Mouse (Mus musculus) MEL (cell line): ENCODE data around the gene Tent5b. TPM values are rescaled to one million over a fixed set of nuclear protein-coding genes. Genes with fewer than 3 reads are reported as not detected.

Experiments
- DNase-seq: peaks from one replicate; pipeline ENCODE4 v3.0.0; 2011; ENCODE audit warnings: low read depth, low spot score
- H3K27ac ChIP-seq: 2 replicates; pipeline ENCODE4 v1.5.1; 2012; ENCODE audit warnings: low read depth, mild to moderate bottlenecking, control low read depth, low read length, moderate library complexity; ENCODE audit not compliant: control insufficient read depth
- H3K27me3 ChIP-seq, 2 experiments: fragments of 150-350 bp in 1 of 2; sonication (generic) in 1 of 2; 2 replicates each; pipeline ENCODE4 v1.6.1; 2012; ENCODE audit warnings: low read length in 2 of 2, mild to moderate bottlenecking in 2 of 2, improper control_type of control experiment in 1 of 2, moderate library complexity in 1 of 2; ENCODE audit not compliant: insufficient read depth in 2 of 2, control insufficient read depth in 1 of 2
- H3K36me3 ChIP-seq, 2 experiments: 2 replicates each; pipeline ENCODE4 v1.6.1; 2012 to 2014; ENCODE audit warnings: low read length in 2 of 2, improper control_type of control experiment in 1 of 2, inconsistent platforms in 1 of 2, mild to moderate bottlenecking in 1 of 2; ENCODE audit not compliant: insufficient read depth in 2 of 2, control insufficient read depth in 1 of 2
- H3K4me1 ChIP-seq, 2 experiments: fragments of 150-350 bp in 1 of 2; sonication (generic) in 1 of 2; 2 replicates each; pipeline ENCODE4 v1.6.1; 2012; ENCODE audit warnings: low read length in 2 of 2, improper control_type of control experiment in 1 of 2, mild to moderate bottlenecking in 1 of 2; ENCODE audit not compliant: insufficient read depth in 2 of 2, control insufficient read depth in 1 of 2
- H3K4me3 ChIP-seq, 2 experiments: fragments of 150-350 bp in 1 of 2; sonication (generic) in 1 of 2; 2 replicates each; pipeline ENCODE4 v1.5.1; 2012; ENCODE audit warnings: low read depth in 2 of 2, low read length in 2 of 2, mild to moderate bottlenecking in 2 of 2, moderate library complexity in 2 of 2, control low read depth in 1 of 2, improper control_type of control experiment in 1 of 2; ENCODE audit not compliant: control insufficient read depth in 1 of 2, insufficient read depth in 1 of 2
- H3K79me2 ChIP-seq: 2 replicates; pipeline ENCODE4 v1.6.1; 2012; ENCODE audit warnings: mild to moderate bottlenecking, low read length, moderate library complexity; ENCODE audit not compliant: control insufficient read depth, poor library complexity, insufficient read depth
- H3K9ac ChIP-seq: 2 replicates; pipeline ENCODE4 v1.6.1; 2012; ENCODE audit warnings: low read depth, mild to moderate bottlenecking, control low read depth, low read length, moderate library complexity; ENCODE audit not compliant: control insufficient read depth, poor library complexity, severe bottlenecking
- H3K9me3 ChIP-seq: fragments of 150-350 bp; sonication (generic); replicated peaks from 2 replicates; pipeline ENCODE4 v1.6.1; 2012; ENCODE audit warnings: mild to moderate bottlenecking, low read length, improper control_type of control experiment, moderate library complexity; ENCODE audit not compliant: insufficient read depth
- BHLHE40 ChIP-seq: IDR thresholded peaks from 2 replicates; pipeline ENCODE4 v1.6.1; 2012; ENCODE audit warnings: low read depth, mild to moderate bottlenecking, inconsistent platforms, low read length, improper control_type of control experiment, borderline replicate concordance
- CHD1 ChIP-seq: IDR thresholded peaks from 2 replicates; pipeline ENCODE4 v1.6.1; 2012; ENCODE audit warnings: low read depth, mild to moderate bottlenecking, inconsistent platforms, low read length, improper control_type of control experiment
- CTCF ChIP-seq, 3 experiments: IDR thresholded peaks in 2 of 3; conservative IDR thresholded peaks in 1 of 3; 2 replicates each; pipeline ENCODE4 v1.5.1; 2011 to 2012; ENCODE audit warnings: low read length in 3 of 3, low read depth in 2 of 3, mild to moderate bottlenecking in 2 of 3, improper control_type of control experiment in 1 of 3, inconsistent platforms in 1 of 3, mixed read lengths in 1 of 3, moderate library complexity in 1 of 3; ENCODE audit not compliant: control insufficient read depth in 1 of 3, insufficient read depth in 1 of 3, poor library complexity in 1 of 3, severe bottlenecking in 1 of 3
- E2F4 ChIP-seq: IDR thresholded peaks from 2 replicates; pipeline ENCODE4 v1.6.1; 2011; ENCODE audit warnings: low read depth, low read length, improper control_type of control experiment, borderline replicate concordance
- KAT2A ChIP-seq: conservative IDR thresholded peaks from 2 replicates; pipeline ENCODE4 v1.6.1; 2012; ENCODE audit warnings: low read depth, low read length, improper control_type of control experiment, inconsistent platforms
- MAX ChIP-seq: IDR thresholded peaks from 2 replicates; pipeline ENCODE4 v1.6.1; 2011; ENCODE audit warnings: low read length, improper control_type of control experiment
- MAZ ChIP-seq: IDR thresholded peaks from 2 replicates; pipeline ENCODE4 v1.6.1; 2012; ENCODE audit warnings: low read depth, mild to moderate bottlenecking, inconsistent platforms, low read length, improper control_type of control experiment
- MXI1 ChIP-seq: IDR thresholded peaks from 2 replicates; pipeline ENCODE4 v1.6.1; 2011; ENCODE audit warnings: mild to moderate bottlenecking, low read depth, low read length, improper control_type of control experiment
- NRF1 ChIP-seq: IDR thresholded peaks from 2 replicates; pipeline ENCODE4 v1.6.1; 2014; ENCODE audit warnings: low read depth, mild to moderate bottlenecking, inconsistent platforms, low read length, improper control_type of control experiment, moderate library complexity; ENCODE audit not compliant: poor library complexity, insufficient read depth, severe bottlenecking
- POLR2A ChIP-seq, 2 experiments: IDR thresholded peaks; 2 replicates each; pipeline ENCODE4 v1.6.1; 2011 to 2012; ENCODE audit warnings: low read length in 2 of 2, mild to moderate bottlenecking in 2 of 2, control low read depth in 1 of 2, improper control_type of control experiment in 1 of 2, low read depth in 1 of 2, moderate library complexity in 1 of 2; ENCODE audit not compliant: control insufficient read depth in 1 of 2, insufficient read depth in 1 of 2, poor library complexity in 1 of 2
- POLR2AphosphoS2 ChIP-seq: IDR thresholded peaks from 2 replicates; pipeline ENCODE4 v1.6.1; 2011; ENCODE audit warnings: low read length, improper control_type of control experiment
- POLR2AphosphoS5 ChIP-seq: IDR thresholded peaks from 2 replicates; pipeline ENCODE4 v1.6.1; 2012; ENCODE audit warnings: low read depth, borderline replicate concordance, mild to moderate bottlenecking, inconsistent platforms, low read length, moderate library complexity, mixed read lengths
- RAD21 ChIP-seq: IDR thresholded peaks from 2 replicates; pipeline ENCODE4 v1.6.1; 2011; ENCODE audit warnings: mild to moderate bottlenecking, low read depth, low read length, improper control_type of control experiment
- RCOR1 ChIP-seq: IDR thresholded peaks from 2 replicates; pipeline ENCODE4 v1.6.1; 2012; ENCODE audit warnings: low read depth, mild to moderate bottlenecking, inconsistent platforms, low read length, improper control_type of control experiment
- TAL1 ChIP-seq: IDR thresholded peaks from 2 replicates; pipeline ENCODE4 v1.6.1; 2012; ENCODE audit warnings: mild to moderate bottlenecking, inconsistent platforms, low read length, moderate library complexity, mixed read lengths
- TCF12 ChIP-seq: IDR thresholded peaks from 2 replicates; pipeline ENCODE4 v1.6.1; 2014; ENCODE audit warnings: low read depth, mild to moderate bottlenecking, inconsistent platforms, low read length, improper control_type of control experiment, moderate library complexity
- UBTF ChIP-seq: IDR thresholded peaks from 2 replicates; pipeline ENCODE4 v1.6.1; 2012; ENCODE audit warnings: low read depth, mild to moderate bottlenecking, inconsistent platforms, low read length, improper control_type of control experiment, moderate library complexity, borderline replicate concordance; ENCODE audit not compliant: insufficient read depth
- ZKSCAN1 ChIP-seq: IDR thresholded peaks from 2 replicates; pipeline ENCODE4 v1.6.1; 2012; ENCODE audit warnings: low read depth, mild to moderate bottlenecking, inconsistent platforms, low read length, improper control_type of control experiment, moderate library complexity
- polyA plus RNA-seq, 2 experiments: library from polyadenylated mRNA; stranded (reverse) in 1 of 2; unstranded in 1 of 2; fragments of >175 nt in 1 of 2; fragments of >200 nt in 1 of 2; gene quantifications; 2 replicates each; pipeline versions ENCODE4 v1.2.1 to v1.2.4; 2012; ENCODE audit warnings: low replicate concordance in 2 of 2, low read depth in 1 of 2; ENCODE audit not compliant: insufficient read length in 2 of 2, insufficient read depth in 1 of 2, missing spikeins in 1 of 2
- total RNA-seq: library from RNA; depleted of rRNA; stranded (reverse); fragments of 300-350 nt; gene quantifications from 2 replicates; pipeline ENCODE4 v1.2.3, GENCODE M21; 2012; rRNA removed

The Tent5b gene
- total and polyA plus RNA-seq, 3 experiments = 2.5 to 3.6 TPM; not detected in 1

- TF ChIP-seq POLR2AphosphoS5 = no peak
- no peak for TF ChIP-seq ZKSCAN1
- TF ChIP-seq, all 39 proteins: peak for 0
Measured at GRCm38 (mm10) chr4:133536081-133536480, 56.1 kb downstream of the Tent5b start (continued).

GRCm38 (mm10) chr4:133536652-133537051 is 56.7 kb downstream of the Tent5b start:
- TF ChIP-seq RCOR1 (no peak), CHD1 (no peak), POLR2AphosphoS2 (no peak), RAD21 (no peak), BHLHE40 (no peak), POLR2A (IDR thresholded peaks at IDR 0.05; ENCODE audit: control insufficient read depth in 1 of 2, insufficient read depth in 1 of 2, low read depth in 1 of 2, low read length in 2 of 2, poor library complexity in 1 of 2) (no peak), TAL1 (no peak), NRF1 (no peak), E2F4 (no peak), MAZ (no peak), UBTF (no peak), MXI1 (no peak), MAX (no peak), CTCF (IDR thresholded peaks at IDR 0.05 in 2 of 3, conservative IDR thresholded peaks at IDR 0.05 in 1 of 3; ENCODE audit: control insufficient read depth in 1 of 3, insufficient read depth in 1 of 3, low read depth in 2 of 3, low read length in 3 of 3, poor library complexity in 1 of 3, severe bottlenecking in 1 of 3) (no peak), KAT2A (no peak), TCF12 (no peak)
- Histone ChIP-seq H3K27ac (no peak overlapping the region), H3K79me2 (peaks cover 10% of the 10 kb centered on the region), H3K36me3 (peaks cover 0 to 8% of the 10 kb centered on the region in 2 experiments; a peak in 2 of 4 replicates), H3K9ac (no peak overlapping the region), H3K27me3 (no peaks in the 10 kb centered on the region), H3K4me3 (no peak overlapping the region), H3K4me1 (no peaks in the 10 kb centered on the region), H3K9me3 (no peaks in the 10 kb centered on the region)
- no peak for DNase-seq

Other genes with a start within 250 kb of the Tent5b start
- 12.1 and 21.9 TPM in 2 replicates for gene Map3k6, start 239.3 kb upstream of the Tent5b start, total RNA-seq
- gene Map3k6, start 239.3 kb upstream of the Tent5b start, polyA plus RNA-seq = 10 to 100 TPM in 1 of 2 experiments, not detected in 1; 19.1 TPM
- 0.08 TPM in 1 of 2 replicates, not detected in the other for gene Sytl1, start 217.0 kb upstream of the Tent5b start, total RNA-seq
- gene Sytl1, start 217.0 kb upstream of the Tent5b start, polyA plus RNA-seq = under 1 TPM in 1 of 2 experiments, not detected in 1; 0.31 TPM
- gene Tmem222, start 202.3 kb upstream of the Tent5b start, total RNA-seq = 45.1 and 51.8 TPM in 2 replicates
- gene Tmem222, start 202.3 kb upstream of the Tent5b start, polyA plus RNA-seq = 10 to 100 TPM in 1 of 2 experiments, not detected in 1; 69.2 TPM
- 12.5 and 13.2 TPM in 2 replicates for gene Wdtc1, start 126.7 kb upstream of the Tent5b start, total RNA-seq
- 10 to 100 TPM in 1 of 2 experiments, not detected in 1; 35.3 TPM for gene Wdtc1, start 126.7 kb upstream of the Tent5b start, polyA plus RNA-seq
- gene Slc9a1, start 110.4 kb upstream of the Tent5b start, total RNA-seq = 2.8 and 3.1 TPM in 2 replicates
- 10 to 100 TPM in 1 of 2 experiments, not detected in 1; 14.0 TPM for gene Slc9a1, start 110.4 kb upstream of the Tent5b start, polyA plus RNA-seq
- gene Trnp1, start 18.4 kb downstream of the Tent5b start, total RNA-seq = 0.92 and 1.6 TPM in 2 replicates
- 1 to 10 TPM in 1 of 2 experiments, not detected in 1; 1.6 TPM for gene Trnp1, start 18.4 kb downstream of the Tent5b start, polyA plus RNA-seq
- gene Kdf1, start 38.8 kb downstream of the Tent5b start, total RNA-seq = 0.12 TPM in 1 of 2 replicates, not detected in the other
- gene Kdf1, start 38.8 kb downstream of the Tent5b start, polyA plus RNA-seq = under 1 TPM in 1 of 2 experiments, not detected in 1; 0.04 TPM
- gene Nudc, start 65.9 kb downstream of the Tent5b start, total RNA-seq = 504 and 516 TPM in 2 replicates
- 100 to 1,000 TPM in 1 of 2 experiments, not detected in 1; 732 TPM for gene Nudc, start 65.9 kb downstream of the Tent5b start, polyA plus RNA-seq
- not detected in 2 replicates for gene Nr0b2, start 73.2 kb downstream of the Tent5b start, total RNA-seq
- under 1 TPM in 1 of 2 experiments, not detected in 1; 0.10 TPM for gene Nr0b2, start 73.2 kb downstream of the Tent5b start, polyA plus RNA-seq
- 9.8 and 11.0 TPM in 2 replicates for gene Gpatch3, start 94.6 kb downstream of the Tent5b start, total RNA-seq
- gene Gpatch3, start 94.6 kb downstream of the Tent5b start, polyA plus RNA-seq = 10 to 100 TPM in 1 of 2 experiments, not detected in 1; 16.5 TPM
- 26.7 and 28.6 TPM in 2 replicates for gene Gpn2, start 104.2 kb downstream of the Tent5b start, total RNA-seq
- gene Gpn2, start 104.2 kb downstream of the Tent5b start, polyA plus RNA-seq = 10 to 100 TPM in 1 of 2 experiments, not detected in 1; 43.3 TPM
- gene Sfn, start 122.0 kb downstream of the Tent5b start, total RNA-seq = 0.12 and 0.13 TPM in 2 replicates
- gene Sfn, start 122.0 kb downstream of the Tent5b start, polyA plus RNA-seq = under 1 TPM in 1 of 2 experiments, not detected in 1; 0.19 TPM
- gene Zdhhc18, start 170.0 kb downstream of the Tent5b start, total RNA-seq = 6.7 and 6.9 TPM in 2 replicates
- 10 to 100 TPM in 1 of 2 experiments, not detected in 1; 15.6 TPM for gene Zdhhc18, start 170.0 kb downstream of the Tent5b start, polyA plus RNA-seq
- gene Pigv, start 192.5 kb downstream of the Tent5b start, total RNA-seq = 7.9 and 8.5 TPM in 2 replicates
- 10 to 100 TPM in 1 of 2 experiments, not detected in 1; 12.0 TPM for gene Pigv, start 192.5 kb downstream of the Tent5b start, polyA plus RNA-seq